Mouse (Mus musculus) stomach, embryonic 16.5 days (tissue): Measurements from ENCODE around the gene Gm10352. TPM values are rescaled to one million over a fixed set of nuclear protein-coding genes. Genes with fewer than 3 reads are reported as not detected.
"Not testable (repeated sequence)": the region's sequence is repeated elsewhere in the genome, so short reads cannot be mapped to it uniquely, and the experiment has no call there.

Experiments
- ATAC-seq: fragments of 200-750 bp; cut with Nextera tagmentation; 2 replicates; pipeline ENCODE4 v1.8.0; 2017; ENCODE audit warnings: moderate number of reproducible peaks, moderate TSS enrichment; ENCODE audit not compliant: insufficient read depth, low FRiP score
- H3K27ac ChIP-seq: fragments of 300-500 bp; sonication (generic); 2 replicates; pipeline ENCODE4 v1.5.1; 2014; ENCODE audit warnings: low read length
- H3K27me3 ChIP-seq: fragments of 300-500 bp; sonication (generic); 2 replicates; pipeline ENCODE4 v1.6.1; 2014; ENCODE audit warnings: low read length, control low read depth, mixed read lengths; ENCODE audit not compliant: control insufficient read depth, insufficient read depth
- H3K36me3 ChIP-seq: fragments of 300-500 bp; sonication (generic); 2 replicates; pipeline ENCODE4 v1.6.1; 2014; ENCODE audit warnings: low read length; ENCODE audit not compliant: control insufficient read depth, insufficient read depth
- H3K4me1 ChIP-seq: fragments of 300-500 bp; sonication (generic); 2 replicates; pipeline ENCODE4 v1.6.1; 2014; ENCODE audit warnings: low read length, control low read depth, mixed read lengths; ENCODE audit not compliant: control insufficient read depth, insufficient read depth
- H3K4me2 ChIP-seq: fragments of 300-500 bp; sonication (generic); 2 replicates; pipeline ENCODE4 v1.6.1; 2014; ENCODE audit warnings: low read depth, low read length, mixed read lengths
- H3K4me3 ChIP-seq: fragments of 300-500 bp; sonication (generic); replicated peaks from 2 replicates; pipeline ENCODE4 v1.5.1; 2014; ENCODE audit warnings: mild to moderate bottlenecking, low read length
- H3K9ac ChIP-seq: fragments of 300-500 bp; sonication (generic); 2 replicates; pipeline ENCODE4 v1.6.1; 2014; ENCODE audit warnings: low read length
- H3K9me3 ChIP-seq: fragments of 300-500 bp; sonication (generic); replicated peaks from 2 replicates; pipeline ENCODE4 v1.6.1; 2016; ENCODE audit warnings: low read length, control low read depth; ENCODE audit not compliant: control insufficient read depth
- WGBS: fragments of 180-500 bp; shearing (Covaris S2); extraction: QIAGEN DNeasy Blood & Tissue Kit; methylation state at CpG from one replicate; pipeline ENCODE4 v1.1.7; 2014; 5-methylcytosine and 5-hydroxymethylcytosine counted together
- polyA plus RNA-seq: library from polyadenylated mRNA; unstranded; fragments of >200 nt; fragmentation: Nextera tagmentation; extraction: Ambion mirVana; gene quantifications from 2 replicates; pipeline ENCODE4 v1.2.1, GENCODE M21; 2015

Gm10352 gene
- polyA plus RNA-seq, result not detected in 2 replicates

DNA sequence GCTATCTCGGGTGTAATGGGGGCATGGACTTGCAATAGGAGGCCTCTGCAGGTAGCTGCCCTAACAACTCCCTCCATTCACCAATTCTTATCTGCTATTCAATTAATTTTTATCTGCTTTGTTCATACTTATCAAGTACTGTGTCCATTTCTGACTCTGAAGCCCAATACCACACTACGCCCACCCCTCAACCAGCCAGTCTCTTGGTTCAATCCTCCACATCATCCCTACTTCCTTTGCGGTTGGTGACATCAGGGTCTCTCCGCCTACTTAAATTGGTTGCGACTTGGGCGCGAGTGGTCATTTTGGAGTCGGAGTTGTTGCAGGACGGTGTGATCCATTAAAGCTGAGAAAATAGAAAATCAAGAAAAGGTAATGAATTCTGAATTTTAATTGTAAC lies at the start of gene Gm10352:
Gm10352 (plus strand) TSS at position 301 of the 400 bp plus-strand sequence.
- H3K4me1 ChIP-seq, H3K4me3 ChIP-seq, H3K27me3 ChIP-seq, H3K9ac ChIP-seq, H3K27ac ChIP-seq, ATAC-seq, H3K4me2 ChIP-seq, H3K36me3 ChIP-seq, H3K9me3 ChIP-seq: not testable (repeated sequence)
- no CpG with 5 or more reads among the region's 9 CpGs for WGBS

DNA sequence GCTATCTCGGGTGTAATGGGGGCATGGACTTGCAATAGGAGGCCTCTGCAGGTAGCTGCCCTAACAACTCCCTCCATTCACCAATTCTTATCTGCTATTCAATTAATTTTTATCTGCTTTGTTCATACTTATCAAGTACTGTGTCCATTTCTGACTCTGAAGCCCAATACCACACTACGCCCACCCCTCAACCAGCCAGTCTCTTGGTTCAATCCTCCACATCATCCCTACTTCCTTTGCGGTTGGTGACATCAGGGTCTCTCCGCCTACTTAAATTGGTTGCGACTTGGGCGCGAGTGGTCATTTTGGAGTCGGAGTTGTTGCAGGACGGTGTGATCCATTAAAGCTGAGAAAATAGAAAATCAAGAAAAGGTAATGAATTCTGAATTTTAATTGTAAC lies 31.5 kb downstream of the Gm10352 start, which contains the start of gene Gm29289:
Gm29289 (plus strand) TSS at position 301 of the 400 bp plus-strand sequence.
- H3K27me3 ChIP-seq, H3K4me3 ChIP-seq, H3K36me3 ChIP-seq, H3K27ac ChIP-seq, H3K9ac ChIP-seq, ATAC-seq, H3K4me1 ChIP-seq, H3K9me3 ChIP-seq, H3K4me2 ChIP-seq: not testable (repeated sequence)
- no CpG with 5 or more reads among the region's 9 CpGs for WGBS

Other genes with a start within 250 kb of the Gm10352 start
- not detected in 2 replicates for gene Sry, start 237.3 kb upstream of the Gm10352 start, polyA plus RNA-seq
- not detected in 2 replicates for gene H2al2b, start 180.3 kb upstream of the Gm10352 start, polyA plus RNA-seq
- not detected in 2 replicates for gene Gm4064, start 104.8 kb upstream of the Gm10352 start, polyA plus RNA-seq
- gene Rbmy, start 70.3 kb upstream of the Gm10352 start, polyA plus RNA-seq, result not detected in 2 replicates
- gene Gm10256, start 70.3 kb upstream of the Gm10352 start, polyA plus RNA-seq, result not detected in 2 replicates
- gene Gm29289, start 31.6 kb downstream of the Gm10352 start, polyA plus RNA-seq, result not detected in 2 replicates